Mouse (Mus musculus): ENCODE measurements around the gene Vmn1r177. TPM values are rescaled to one million over a fixed set of nuclear protein-coding genes. Genes with fewer than 3 reads are reported as not detected.
"Not testable (repeated sequence)": the region's sequence is repeated elsewhere in the genome, so short reads cannot be mapped to it uniquely, and the experiment has no call there.

Gene Vmn1r177
- not detected in 2 replicates for polyA plus RNA-seq (2015; fragmentation: Nextera tagmentation; extraction: Ambion mirVana)

DNA sequence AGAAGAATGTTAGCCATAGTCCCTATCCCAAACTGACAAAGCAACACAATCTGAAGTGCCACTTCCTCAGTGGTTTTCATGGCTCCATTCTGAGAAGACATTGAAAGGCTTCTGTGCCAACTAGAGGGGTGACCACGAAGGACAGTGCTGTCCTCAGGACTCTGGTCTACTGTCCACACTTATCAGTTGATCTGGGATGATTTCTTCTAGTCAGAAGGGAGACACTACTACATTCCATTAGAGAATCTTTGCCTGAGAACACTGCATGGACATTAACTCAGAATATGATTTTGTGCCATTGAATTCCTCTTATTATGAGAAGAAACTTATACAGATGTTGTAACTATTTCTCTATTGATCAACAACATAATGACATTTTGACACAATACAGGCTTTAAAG, at the start of gene Vmn1r177:
Gene Vmn1r177, minus strand, starts transcription at position 101 of the 400 bp plus-strand sequence.
- H3K4me3 ChIP-seq; H3K9ac ChIP-seq; H3K27ac ChIP-seq (replicated peaks); H3K9me3 ChIP-seq; ATAC-seq (ENCODE audit: low FRiP score, low read depth); H3K4me2 ChIP-seq; H3K27me3 ChIP-seq; H3K4me1 ChIP-seq (replicated peaks); H3K36me3 ChIP-seq: not testable (repeated sequence)
- 6% methylated on average over 1 of the region's 1 CpGs for WGBS

DNA sequence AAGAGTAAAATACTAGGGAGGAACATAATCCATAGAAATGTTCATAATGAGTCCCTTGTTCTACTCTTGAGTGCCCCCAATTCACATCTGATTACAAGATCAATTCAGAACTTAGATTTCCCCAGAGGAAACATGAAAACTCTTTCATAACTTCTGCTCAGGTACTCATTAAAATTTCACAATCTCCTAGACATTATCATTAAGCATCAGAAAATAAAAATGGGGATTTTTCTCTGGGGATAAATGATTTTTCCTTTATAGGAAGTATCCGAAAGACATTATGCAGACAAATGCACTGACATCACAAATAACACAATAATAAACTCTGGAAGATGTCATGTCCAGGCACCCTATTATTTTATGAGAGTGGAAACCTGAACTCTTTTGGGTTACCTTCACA, 25.5 kb upstream of the Vmn1r177 start, which contains the start of gene Vmn1r178:
Gene Vmn1r178, plus strand, starts transcription at position 301 of the 400 bp plus-strand sequence.
- Histone ChIP-seq H3K4me1 (replicated peaks) (no peaks in the 10 kb centered on the region), H3K4me3 (no peak within 1 kb of the TSS), H3K4me2 (no peak within 1 kb of the TSS), H3K27ac (replicated peaks) (no peak within 1 kb of the TSS), H3K27me3 (no peaks in the 10 kb centered on the region), H3K9me3 (peaks cover 18% of the 10 kb centered on the region), H3K9ac (no peak within 1 kb of the TSS), H3K36me3 (no peaks in the 10 kb centered on the region)
- 80% methylated on average over 1 of the region's 1 CpGs for WGBS
- ATAC-seq (ENCODE audit: low FRiP score, low read depth), result no peak

DNA sequence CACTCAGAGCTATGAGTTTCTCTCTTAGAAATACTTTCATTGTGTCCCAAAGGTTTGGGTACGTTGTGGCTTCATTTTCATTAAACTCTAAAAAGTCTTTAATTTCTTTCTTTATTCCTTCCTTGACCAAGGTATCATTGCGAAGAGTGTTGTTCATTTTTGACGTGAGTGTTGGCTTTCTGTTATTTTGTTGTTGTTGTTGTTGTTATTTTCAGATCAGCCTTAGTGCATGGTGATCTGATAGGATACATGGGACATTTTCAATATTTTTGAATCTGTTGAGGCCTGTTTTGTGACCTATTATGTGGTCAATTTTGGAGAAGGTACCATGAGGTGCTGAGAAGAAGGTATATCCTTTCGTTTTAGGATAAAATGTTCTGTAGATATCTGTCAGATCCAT, 10.7 kb upstream of the Vmn1r177 start:
- not testable (repeated sequence) for H3K36me3 ChIP-seq; H3K4me3 ChIP-seq; H3K4me1 ChIP-seq (replicated peaks); H3K9me3 ChIP-seq; ATAC-seq (ENCODE audit: low FRiP score, low read depth); H3K9ac ChIP-seq; H3K4me2 ChIP-seq; H3K27ac ChIP-seq (replicated peaks); H3K27me3 ChIP-seq
- whole genome bisulfite sequencing, result 80% methylated on average over 4 of the region's 4 CpGs

DNA sequence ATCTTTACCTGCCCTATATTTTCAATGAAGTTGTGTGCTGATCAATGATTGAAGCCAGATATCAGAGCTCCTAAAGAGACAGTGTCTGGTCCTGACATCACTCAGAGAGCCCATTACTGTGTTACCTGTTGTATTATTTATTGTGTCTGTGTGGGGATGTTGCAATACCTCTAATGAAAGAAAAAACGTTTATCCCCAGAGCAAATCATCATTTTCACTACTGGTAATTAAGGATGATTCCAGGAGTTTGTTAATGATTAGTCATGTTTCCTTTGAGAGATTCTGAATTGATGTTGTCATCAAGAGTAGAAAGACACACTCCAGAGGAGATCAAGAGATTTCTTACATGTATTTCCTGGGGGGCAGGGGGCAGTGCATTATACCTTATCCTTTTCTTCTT, 29.0 kb downstream of the Vmn1r177 start, which contains the start of gene Vmn1r176:
Gene Vmn1r176, minus strand, starts transcription at position 101 of the 400 bp plus-strand sequence.
- H3K36me3 ChIP-seq; H3K4me2 ChIP-seq; H3K9me3 ChIP-seq; H3K4me3 ChIP-seq; H3K27ac ChIP-seq (replicated peaks); ATAC-seq (ENCODE audit: low FRiP score, low read depth); H3K9ac ChIP-seq; H3K4me1 ChIP-seq (replicated peaks); H3K27me3 ChIP-seq: not testable (repeated sequence)
- no CpG with 5 or more reads among the region's 1 CpGs for WGBS

Other genes starting within 250 kb of the Vmn1r177 start
- gene Vmn1r171, start 235.7 kb downstream of the Vmn1r177 start, polyA plus RNA-seq (2015; fragmentation: Nextera tagmentation; extraction: Ambion mirVana), result not detected in 2 replicates
- not detected in 2 replicates for gene Vmn1r172, start 208.1 kb downstream of the Vmn1r177 start, polyA plus RNA-seq (2015; fragmentation: Nextera tagmentation; extraction: Ambion mirVana)
- not detected in 2 replicates for gene Vmn1r173, start 165.7 kb downstream of the Vmn1r177 start, polyA plus RNA-seq (2015; fragmentation: Nextera tagmentation; extraction: Ambion mirVana)
- gene Vmn1r174, start 114.2 kb downstream of the Vmn1r177 start, polyA plus RNA-seq (2015; fragmentation: Nextera tagmentation; extraction: Ambion mirVana), result not detected in 2 replicates
- not detected in 2 replicates for gene Vmn1r175, start 55.8 kb downstream of the Vmn1r177 start, polyA plus RNA-seq (2015; fragmentation: Nextera tagmentation; extraction: Ambion mirVana)
- gene Vmn1r176, start 29.1 kb downstream of the Vmn1r177 start, polyA plus RNA-seq (2015; fragmentation: Nextera tagmentation; extraction: Ambion mirVana), result not detected in 2 replicates
- not detected in 2 replicates for gene Vmn1r178, start 25.6 kb upstream of the Vmn1r177 start, polyA plus RNA-seq (2015; fragmentation: Nextera tagmentation; extraction: Ambion mirVana)
- gene Vmn1r179, start 60.5 kb upstream of the Vmn1r177 start, polyA plus RNA-seq (2015; fragmentation: Nextera tagmentation; extraction: Ambion mirVana), result not detected in 2 replicates
- not detected in 2 replicates for gene Vmn1r180, start 84.2 kb upstream of the Vmn1r177 start, polyA plus RNA-seq (2015; fragmentation: Nextera tagmentation; extraction: Ambion mirVana)
- gene Vmn1r181, start 108.2 kb upstream of the Vmn1r177 start, polyA plus RNA-seq (2015; fragmentation: Nextera tagmentation; extraction: Ambion mirVana), result not detected in 2 replicates
- gene V1rd19, start 135.2 kb upstream of the Vmn1r177 start, polyA plus RNA-seq (2015; fragmentation: Nextera tagmentation; extraction: Ambion mirVana), result not detected in 2 replicates
- not detected in 2 replicates for gene Vmn1r183, start 186.8 kb upstream of the Vmn1r177 start, polyA plus RNA-seq (2015; fragmentation: Nextera tagmentation; extraction: Ambion mirVana)
- gene Zfp180, start 215.5 kb upstream of the Vmn1r177 start, polyA plus RNA-seq (2015; fragmentation: Nextera tagmentation; extraction: Ambion mirVana), result 33.7 and 35.5 TPM in 2 replicates
- gene Zfp112, start 245.9 kb upstream of the Vmn1r177 start, polyA plus RNA-seq (2015; fragmentation: Nextera tagmentation; extraction: Ambion mirVana), result 9.8 and 11.0 TPM in 2 replicates

All from hindbrain, embryonic 15.5 days (tissue).